Mouse (Mus musculus): Measurements from ENCODE around the gene Zbtb16.

- no peak for TF ChIP-seq TAL1 (IDR thresholded peaks at IDR 0.05; ENCODE audit: low read length)
- TF ChIP-seq GATA1 (IDR thresholded peaks at IDR 0.05; ENCODE audit: low read length) = no peak
These were observed 135.2 kb downstream of the Zbtb16 start for GRCm38 (mm10) chr9:48700871-48701270.
